22 mouse cellular contexts compared by ENCODE assay signal in genomic region chr5:118407451-118407850, GRCm38 (mm10).
DNase-seq lines count a peak whose midpoint lies in the region; ATAC-seq and TF ChIP-seq lines count a peak whose summit lies in the region.
"Had no signal": no experiment of that assay in that cellular context is flagged by ENCODE, and none has a peak within 500 bp of the region (broad histone marks: within the 10 kb centered on the region; RNA-seq: fewer than 3 reads in every experiment).

No protein-coding gene starts in this region.

- H3K27ac ChIP-seq in neural tube, embryonic 12.5 days: 0 out of 2 replicates have a peak overlapping the region, but pooled peaks have one; percentile 32
- no peak overlapping the region for H3K27ac ChIP-seq in neural tube, embryonic 15.5 days (replicated peaks)
- peak overlapping the region; percentile 24; the same call in 1 of the 2 replicates for H3K27ac ChIP-seq in embryonic facial prominence, embryonic 10.5 days (replicated peaks)
- peak overlapping the region; percentile 97 for H3K27ac ChIP-seq in macrophage
- H3K27ac ChIP-seq: embryonic facial prominence, embryonic 15.5 days; kidney, postnatal 0 days; limb, embryonic 15.5 days; liver, embryonic 14.5 days had no signal

- no peaks in the 10 kb centered on the region for H3K36me3 ChIP-seq in neural tube, embryonic 12.5 days
- no peaks in the 10 kb centered on the region for H3K36me3 ChIP-seq in neural tube, embryonic 15.5 days
- H3K36me3 ChIP-seq in embryonic facial prominence, embryonic 10.5 days (replicated peaks): no peaks in the 10 kb centered on the region
- no peaks in the 10 kb centered on the region for H3K36me3 ChIP-seq in macrophage (ENCODE audit: inconsistent target)
- H3K36me3 ChIP-seq: embryonic facial prominence, embryonic 15.5 days; heart, embryonic 12.5 days; limb, embryonic 15.5 days had no signal

- H3K79me2 ChIP-seq in macrophage (ENCODE audit: inconsistent target): no peaks in the 10 kb centered on the region

- H3K27me3 ChIP-seq in neural tube, embryonic 12.5 days (replicated peaks): no peaks in the 10 kb centered on the region
- no peaks in the 10 kb centered on the region for H3K27me3 ChIP-seq in neural tube, embryonic 15.5 days (replicated peaks)
- peaks cover 13% of the 10 kb centered on the region; the same call in 1 of the 2 replicates for H3K27me3 ChIP-seq in embryonic facial prominence, embryonic 10.5 days (replicated peaks; ENCODE audit: low read depth, poor library complexity, severe bottlenecking)
- H3K27me3 ChIP-seq: embryonic facial prominence, embryonic 15.5 days; limb, embryonic 15.5 days had no signal

- TF ChIP-seq CTCF in lung, adult 2 months (IDR thresholded peaks at IDR 0.05; ENCODE audit: insufficient read depth, low read length): no peak

- H3K4me2 ChIP-seq in neural tube, embryonic 12.5 days (replicated peaks): no peak overlapping the region
- H3K4me2 ChIP-seq in neural tube, embryonic 15.5 days: no peak overlapping the region
- H3K4me2 ChIP-seq: embryonic facial prominence, embryonic 15.5 days; heart, embryonic 12.5 days; limb, embryonic 15.5 days had no signal

- no peak for ATAC-seq in neural tube, embryonic 12.5 days (ENCODE audit: low FRiP score, low read depth)
- no peak for ATAC-seq in neural tube, embryonic 15.5 days (ENCODE audit: low FRiP score)
- ATAC-seq: forebrain, embryonic 16.5 days; intestine, postnatal 0 days had no signal

- H3K4me3 ChIP-seq in neural tube, embryonic 12.5 days: no peak overlapping the region
- no peak overlapping the region for H3K4me3 ChIP-seq in neural tube, embryonic 15.5 days (replicated peaks)
- H3K4me3 ChIP-seq in embryonic facial prominence, embryonic 10.5 days: no peak overlapping the region
- no peak overlapping the region for H3K4me3 ChIP-seq in macrophage (ENCODE audit: inconsistent target)
- H3K4me3 ChIP-seq in lung, adult 2 months (replicated peaks; ENCODE audit: extremely low read depth, low read depth, low read length): no peak overlapping the region
- H3K4me3 ChIP-seq: embryonic facial prominence, embryonic 15.5 days; heart, embryonic 12.5 days; limb, embryonic 15.5 days had no signal

- H3K4me1 ChIP-seq in neural tube, embryonic 12.5 days: peaks cover 4% of the 10 kb centered on the region
- peaks cover 17% of the 10 kb centered on the region for H3K4me1 ChIP-seq in neural tube, embryonic 15.5 days
- no peaks in the 10 kb centered on the region for H3K4me1 ChIP-seq in embryonic facial prominence, embryonic 10.5 days
- H3K4me1 ChIP-seq in lung, adult 2 months (ENCODE audit: control insufficient read depth, insufficient read depth, low read length): no peaks in the 10 kb centered on the region
- H3K4me1 ChIP-seq: heart, embryonic 12.5 days; limb, embryonic 15.5 days had no signal

- H3K9ac ChIP-seq in neural tube, embryonic 12.5 days: no peak overlapping the region
- no peak overlapping the region for H3K9ac ChIP-seq in neural tube, embryonic 15.5 days (replicated peaks)
- H3K9ac ChIP-seq: embryonic facial prominence, embryonic 15.5 days; heart, embryonic 12.5 days; limb, embryonic 15.5 days; liver, embryonic 14.5 days had no signal

- no peak for TF ChIP-seq POLR2A in lung, adult 2 months (IDR thresholded peaks at IDR 0.05; ENCODE audit: borderline replicate concordance, extremely low read depth, low read depth, low read length)

- 40% methylated on average over 11 of the region's 11 CpGs for WGBS in neural tube, embryonic 12.5 days
- WGBS in neural tube, embryonic 15.5 days: 29% methylated on average over 11 of the region's 11 CpGs
- WGBS in embryonic facial prominence, embryonic 10.5 days: 46% methylated on average over 11 of the region's 11 CpGs
- WGBS in macrophage (ENCODE audit: missing documents): 79% methylated on average over 11 of the region's 11 CpGs
- WGBS in lung, adult 2 months: 78% methylated on average over 11 of the region's 11 CpGs

- no peak for DNase-seq in embryonic facial prominence, embryonic 10.5 days (ENCODE audit: low spot score)
- peak; percentile 44 for DNase-seq in retina, embryonic 14.5 days (ENCODE audit: low spot score)
- no peak for DNase-seq in c-Kit-positive CD71-positive TER-119-positive erythroid progenitor cells, embryonic 14.5 days (ENCODE audit: low spot score)
- no peak for DNase-seq in lung, adult 2 months
- no peak for DNase-seq in thymus, postnatal 4 days
- DNase-seq: adrenal gland, postnatal 10 days; cerebellum, adult 9-10 months; gastrocnemius, postnatal 10 days; heart, postnatal 10 days; left cerebral cortex, postnatal 4 days; lung, postnatal 4 days; right cerebral cortex, adult 18-20 months had no signal

- 0 out of 2 replicates have a peak, but pooled peaks cover 8% of the 10 kb centered on the region for H3K9me3 ChIP-seq in neural tube, embryonic 12.5 days
- no peaks in the 10 kb centered on the region for H3K9me3 ChIP-seq in neural tube, embryonic 15.5 days (replicated peaks)
- peaks cover 5% of the 10 kb centered on the region; the same call in 1 of the 2 replicates for H3K9me3 ChIP-seq in embryonic facial prominence, embryonic 10.5 days
- H3K9me3 ChIP-seq: embryonic facial prominence, embryonic 15.5 days; limb, embryonic 15.5 days had no signal
